In genomic region chr2:28952981-28953380, GRCm38 (mm10) we compare ENCODE assay signal across 32 mouse cellular contexts. TPM values are rescaled to one million over a fixed set of nuclear protein-coding genes. Genes with fewer than 3 reads are reported as not detected.
DNase-seq lines count a peak whose midpoint lies in the region; ATAC-seq lines count a peak whose summit lies in the region.
"Had no signal": no experiment of that assay in that cellular context is flagged by ENCODE, and none has a peak within 500 bp of the region (broad histone marks: within the 10 kb centered on the region; RNA-seq: fewer than 3 reads in every experiment).

No protein-coding gene starts in this region.

- no peaks in the 10 kb centered on the region for H3K9me3 ChIP-seq in hindbrain, embryonic 10.5 days
- no peaks in the 10 kb centered on the region for H3K9me3 ChIP-seq in hindbrain, embryonic 14.5 days (ENCODE audit: control insufficient read depth, low read length)
- no peaks in the 10 kb centered on the region for H3K9me3 ChIP-seq in embryonic facial prominence, embryonic 11.5 days (replicated peaks; ENCODE audit: control insufficient read depth, low read length)
- H3K9me3 ChIP-seq in neural tube, embryonic 11.5 days (ENCODE audit: control insufficient read depth, low read length) = no peaks in the 10 kb centered on the region
- H3K9me3 ChIP-seq: embryonic facial prominence, embryonic 15.5 days; G1E; heart, embryonic 12.5 days; hindbrain, embryonic 13.5 days; limb, embryonic 13.5 days; midbrain, embryonic 12.5 days had no signal

- 0 out of 2 replicates have a peak overlapping the region, but pooled peaks have one; percentile 5 for H3K27ac ChIP-seq in hindbrain, embryonic 10.5 days
- H3K27ac ChIP-seq in hindbrain, embryonic 14.5 days = no peak overlapping the region
- no peak overlapping the region for H3K27ac ChIP-seq in embryonic facial prominence, embryonic 11.5 days (replicated peaks; ENCODE audit: low read depth, low read length)
- H3K27ac ChIP-seq in neural tube, embryonic 11.5 days (ENCODE audit: low read depth, low read length) = no peak overlapping the region
- H3K27ac ChIP-seq: embryonic facial prominence, embryonic 15.5 days; gastrocnemius, adult 2 months; hindbrain, embryonic 13.5 days; limb, embryonic 13.5 days; midbrain, embryonic 12.5 days had no signal

- no peak overlapping the region for H3K4me2 ChIP-seq in hindbrain, embryonic 14.5 days (replicated peaks)
- H3K4me2 ChIP-seq in embryonic facial prominence, embryonic 11.5 days (ENCODE audit: low read depth, low read length) = no peak overlapping the region
- no peak overlapping the region for H3K4me2 ChIP-seq in neural tube, embryonic 11.5 days (ENCODE audit: low read depth)
- H3K4me2 ChIP-seq: embryonic facial prominence, embryonic 15.5 days; heart, embryonic 12.5 days; hindbrain, embryonic 13.5 days; limb, embryonic 13.5 days; liver, embryonic 11.5 days; midbrain, embryonic 12.5 days had no signal

- H3K4me3 ChIP-seq in hindbrain, embryonic 10.5 days = no peak overlapping the region
- H3K4me3 ChIP-seq in hindbrain, embryonic 14.5 days (replicated peaks; ENCODE audit: low read length) = no peak overlapping the region
- no peak overlapping the region for H3K4me3 ChIP-seq in embryonic facial prominence, embryonic 11.5 days (ENCODE audit: low read depth, low read length)
- no peak overlapping the region for H3K4me3 ChIP-seq in neural tube, embryonic 11.5 days (ENCODE audit: low read depth, low read length)
- H3K4me3 ChIP-seq: embryonic facial prominence, embryonic 15.5 days; gastrocnemius, adult 2 months; heart, embryonic 12.5 days; hindbrain, embryonic 13.5 days; limb, embryonic 13.5 days; midbrain, embryonic 12.5 days had no signal

- H3K27me3 ChIP-seq in hindbrain, embryonic 10.5 days (ENCODE audit: insufficient read depth, poor library complexity, severe bottlenecking) = peaks cover 76% of the 10 kb centered on the region
- H3K27me3 ChIP-seq in hindbrain, embryonic 14.5 days (ENCODE audit: control insufficient read depth, insufficient read depth, low read length) = no peaks in the 10 kb centered on the region
- 0 out of 2 replicates have a peak, but pooled peaks cover 2% of the 10 kb centered on the region for H3K27me3 ChIP-seq in embryonic facial prominence, embryonic 11.5 days (ENCODE audit: control insufficient read depth, insufficient read depth, low read length)
- peaks cover 2% of the 10 kb centered on the region; the same call in 1 of the 2 replicates for H3K27me3 ChIP-seq in neural tube, embryonic 11.5 days (ENCODE audit: control insufficient read depth, insufficient read depth, low read length)
- H3K27me3 ChIP-seq: embryonic facial prominence, embryonic 15.5 days had no signal

- WGBS in hindbrain, embryonic 10.5 days = 34% methylated on average over 8 of the region's 8 CpGs
- 26% methylated on average over 8 of the region's 8 CpGs for WGBS in hindbrain, embryonic 14.5 days
- WGBS in embryonic facial prominence, embryonic 11.5 days = 24% methylated on average over 8 of the region's 8 CpGs
- WGBS in neural tube, embryonic 11.5 days = 17% methylated on average over 8 of the region's 8 CpGs

- DNase-seq in hindbrain, embryonic 10.5 days (ENCODE audit: low spot score) = peak; percentile 27
- DNase-seq in hindbrain, embryonic 14.5 days (ENCODE audit: low spot score) = no peak
- DNase-seq in embryo, embryonic 10.5 days (ENCODE audit: low spot score) = peak; percentile 66
- DNase-seq in embryonic facial prominence, embryonic 11.5 days (ENCODE audit: low spot score) = peak; percentile 29
- DNase-seq in neural tube, embryonic 11.5 days (ENCODE audit: low spot score) = peak; percentile 28
- no peak for DNase-seq in Muller cell, postnatal 12 days (ENCODE audit: inconsistent ontology term)
- DNase-seq in spleen, postnatal 10 days (ENCODE audit: low spot score in 2 of 2) = no peak
- DNase-seq: adrenal gland, postnatal 25 days; cerebellum, adult 18-20 months; cerebellum, postnatal 10 days; gastrocnemius, adult 2 months; gastrocnemius, postnatal 36 days; heart, adult 18-20 months; kidney, adult 9 months; kidney, postnatal 10 days; lung, postnatal 36 days; right cerebral cortex, adult 18-20 months; thymus, adult 2 months; thymus, postnatal 36 days had no signal

- no peaks in the 10 kb centered on the region for H3K36me3 ChIP-seq in hindbrain, embryonic 10.5 days
- no peaks in the 10 kb centered on the region for H3K36me3 ChIP-seq in hindbrain, embryonic 14.5 days (replicated peaks; ENCODE audit: control insufficient read depth, insufficient read depth)
- no peaks in the 10 kb centered on the region for H3K36me3 ChIP-seq in embryonic facial prominence, embryonic 11.5 days (replicated peaks; ENCODE audit: control insufficient read depth, insufficient read depth, low read depth, low read length)
- no peaks in the 10 kb centered on the region for H3K36me3 ChIP-seq in neural tube, embryonic 11.5 days (ENCODE audit: control insufficient read depth, insufficient read depth, low read length)
- H3K36me3 ChIP-seq: embryonic facial prominence, embryonic 15.5 days; G1E; heart, embryonic 12.5 days; hindbrain, embryonic 13.5 days; limb, embryonic 13.5 days; midbrain, embryonic 12.5 days had no signal

- no peak overlapping the region for H3K9ac ChIP-seq in hindbrain, embryonic 14.5 days
- no peak overlapping the region; the same call in 1 of the 2 replicates for H3K9ac ChIP-seq in embryonic facial prominence, embryonic 11.5 days (replicated peaks; ENCODE audit: low read length)
- H3K9ac ChIP-seq in neural tube, embryonic 11.5 days (ENCODE audit: low read length) = no peak overlapping the region
- H3K9ac ChIP-seq: embryonic facial prominence, embryonic 15.5 days; heart, embryonic 12.5 days; hindbrain, embryonic 13.5 days; limb, embryonic 13.5 days; midbrain, embryonic 12.5 days had no signal

- H3K4me1 ChIP-seq in hindbrain, embryonic 10.5 days (replicated peaks) = peaks cover 24% of the 10 kb centered on the region
- H3K4me1 ChIP-seq in hindbrain, embryonic 14.5 days (replicated peaks; ENCODE audit: control insufficient read depth, insufficient read depth, low read length) = no peaks in the 10 kb centered on the region
- H3K4me1 ChIP-seq in embryonic facial prominence, embryonic 11.5 days (ENCODE audit: control insufficient read depth, insufficient read depth, low read length) = no peaks in the 10 kb centered on the region
- H3K4me1 ChIP-seq in neural tube, embryonic 11.5 days (ENCODE audit: control insufficient read depth, insufficient read depth, low read length) = peaks cover 5% of the 10 kb centered on the region; the same call in 1 of the 2 replicates
- H3K4me1 ChIP-seq: embryonic facial prominence, embryonic 15.5 days; heart, embryonic 12.5 days; limb, embryonic 13.5 days had no signal

- no peak for ATAC-seq in hindbrain, embryonic 14.5 days (ENCODE audit: low FRiP score)
- ATAC-seq in embryonic facial prominence, embryonic 11.5 days (replicated peaks; ENCODE audit: insufficient number of reproducible peaks, low FRiP score, low TSS enrichment, low read depth) = no peak
- ATAC-seq in neural tube, embryonic 11.5 days (ENCODE audit: insufficient read depth, low FRiP score, low TSS enrichment) = no peak
- ATAC-seq: forebrain, embryonic 14.5 days; intestine, postnatal 0 days; Patski had no signal

RNA-seq across cellular contexts. Expression of gene Barhl1, which starts 36.5 kb away (rescaled TPM):
- 10.8 and 18.4 TPM in 2 replicates for polyA plus RNA-seq in hindbrain, embryonic 10.5 days (2016; fragmentation: Nextera tagmentation; extraction: Ambion mirVana)
- polyA plus RNA-seq in hindbrain, embryonic 14.5 days (2014; fragmentation: Nextera tagmentation; extraction: Ambion mirVana) = 25.9 and 28.7 TPM in 2 replicates
- polyA plus RNA-seq in embryonic facial prominence, embryonic 11.5 days (2014; fragmentation: Nextera tagmentation; extraction: Ambion mirVana) = 0.83 and 0.89 TPM in 2 replicates
- 9.2 and 10.2 TPM in 2 replicates for polyA plus RNA-seq in neural tube, embryonic 11.5 days (2014; fragmentation: Nextera tagmentation; extraction: Ambion mirVana)
- polyA plus RNA-seq: embryonic facial prominence, embryonic 15.5 days; heart, embryonic 12.5 days; heart, postnatal 0 days; intestine, postnatal 0 days; liver, embryonic 11.5 days; liver, embryonic 16.5 days; lung, embryonic 16.5 days had no signal

Comparison
In these comparisons a context has a peak if more than half of its experiments do, and no peak if none do; other contexts are left out.
1. DNase-seq: peak in hindbrain, embryonic 10.5 days (single experiment), embryo, embryonic 10.5 days (single experiment), embryonic facial prominence, embryonic 11.5 days (single experiment) and neural tube, embryonic 11.5 days (single experiment); none in hindbrain, embryonic 14.5 days (single experiment), Muller cell, postnatal 12 days (single experiment) and spleen, postnatal 10 days (0 of 2).